Mouse (Mus musculus) spleen, adult 12 weeks (tissue): Measurements from ENCODE around the gene Tnni2.

Experiments
- DNase-seq: peaks from one replicate; pipeline ENCODE4 v3.0.0; 2022; ENCODE audit warnings: low spot score

Gene Tnni2

DNA sequence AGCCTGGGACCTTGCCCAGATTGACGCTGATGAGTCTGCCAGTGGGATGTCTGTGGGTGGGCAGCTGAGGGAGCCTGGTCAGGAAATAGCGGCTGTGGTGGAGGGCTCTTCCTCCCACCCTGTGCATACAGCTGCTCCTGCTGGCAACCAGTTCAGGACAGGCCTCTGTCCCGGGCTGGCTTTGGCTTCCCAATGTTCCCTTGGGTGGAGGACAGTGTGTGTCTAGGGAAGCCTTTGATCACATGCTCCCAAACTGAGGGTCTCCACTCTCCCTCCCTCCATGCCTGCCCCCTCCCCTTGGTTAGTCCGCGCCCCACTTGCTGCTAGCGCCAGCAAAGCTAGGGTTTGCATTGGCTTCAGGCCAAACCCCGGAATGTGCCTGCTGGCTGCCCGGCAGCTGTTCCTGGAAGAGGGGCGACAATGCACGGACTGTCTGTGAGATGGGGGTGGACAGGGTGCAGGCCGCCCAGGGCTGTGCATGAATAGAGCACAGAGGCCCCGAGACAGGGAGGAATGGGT is 11.4 kb upstream of the Tnni2 start:
- no peak for DNase-seq

GRCm38 (mm10) chr7:142431106-142431505 is 10.5 kb upstream of the Tnni2 start:
- DNase-seq = no peak

- DNase-seq = no peak
These were observed 8.0 kb upstream of the Tnni2 start for GRCm38 (mm10) chr7:142433623-142434022.

DNA sequence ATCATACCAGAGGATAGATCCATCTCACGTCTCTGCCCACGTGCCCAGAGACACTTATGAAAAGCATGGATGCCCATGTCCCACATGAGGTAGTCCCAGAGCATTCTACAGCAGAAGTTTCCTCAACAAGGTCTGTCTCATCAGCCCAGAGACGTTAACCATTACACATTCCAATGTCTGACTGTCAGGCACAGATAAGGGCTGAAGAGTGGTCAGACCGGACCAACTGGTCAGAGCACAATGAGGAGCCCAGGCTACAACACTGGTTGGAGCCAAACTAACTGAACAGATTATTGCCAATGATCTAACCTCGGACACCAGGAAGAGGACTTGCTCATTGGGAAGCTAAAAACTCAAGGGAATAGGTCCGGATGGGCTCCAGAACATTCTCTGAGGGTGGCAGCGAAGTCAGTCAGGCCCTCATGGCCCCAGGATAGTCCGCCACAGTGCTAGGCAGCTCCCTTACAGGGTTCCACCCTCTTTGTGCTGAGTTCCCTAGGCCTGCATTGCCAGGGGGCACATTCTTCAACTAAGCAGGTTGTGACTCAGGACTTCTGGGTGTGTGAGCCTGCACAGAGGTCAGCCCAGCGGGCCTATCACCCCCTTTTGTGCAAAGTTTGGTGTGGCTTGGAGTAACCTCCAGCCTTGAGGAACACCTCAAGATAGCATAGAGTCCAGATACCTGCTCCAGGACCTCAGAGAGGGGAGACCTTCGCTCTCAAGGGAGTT is 7.3 kb upstream of the Tnni2 start, which contains the start of gene Syt8:
Syt8 (plus strand) TSS at position 714 of the 729 bp plus-strand sequence.
- DNase-seq = no peak

DNA sequence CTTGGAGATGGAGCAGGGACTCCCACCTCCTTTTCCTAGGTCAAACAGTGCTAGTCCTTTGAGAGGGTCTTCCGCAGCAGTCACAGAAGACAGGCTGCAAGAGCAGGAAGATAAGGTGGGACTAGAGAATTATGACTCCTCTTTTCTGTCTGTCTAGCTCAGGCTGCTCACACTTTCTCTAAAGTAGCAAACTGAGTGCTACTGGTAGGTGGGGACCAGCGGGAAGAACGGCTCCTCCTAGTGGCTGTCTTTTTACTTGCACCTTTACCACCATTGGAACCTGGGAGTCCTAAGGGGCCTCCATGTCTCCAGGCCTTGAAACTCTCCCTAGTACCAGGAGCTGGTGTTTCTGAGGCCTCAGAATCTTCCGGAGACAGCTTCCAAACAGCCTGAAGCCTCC is 6.1 kb upstream of the Tnni2 start:
- peak; percentile 40 for DNase-seq

DNA sequence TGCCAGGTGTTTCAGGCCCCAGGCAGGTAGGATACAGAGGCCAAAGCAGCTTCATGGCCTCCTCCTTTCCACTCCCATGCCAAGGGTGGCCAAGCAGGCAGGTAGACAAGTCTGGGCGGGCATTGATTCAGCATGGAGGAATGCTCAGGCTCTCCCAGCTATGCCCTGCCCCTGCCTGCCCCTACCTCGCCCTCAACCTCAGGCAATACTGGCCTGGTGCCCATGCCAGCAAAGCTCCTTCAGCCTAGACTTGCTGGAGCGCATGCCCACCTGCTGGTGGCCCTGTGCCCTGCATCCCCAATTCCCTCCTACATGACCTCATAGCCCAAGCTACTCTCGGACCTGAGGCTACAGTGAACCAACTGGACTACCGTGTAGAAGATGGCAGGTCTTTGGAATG is 4.3 kb upstream of the Tnni2 start:
- DNase-seq = no peak

DNA sequence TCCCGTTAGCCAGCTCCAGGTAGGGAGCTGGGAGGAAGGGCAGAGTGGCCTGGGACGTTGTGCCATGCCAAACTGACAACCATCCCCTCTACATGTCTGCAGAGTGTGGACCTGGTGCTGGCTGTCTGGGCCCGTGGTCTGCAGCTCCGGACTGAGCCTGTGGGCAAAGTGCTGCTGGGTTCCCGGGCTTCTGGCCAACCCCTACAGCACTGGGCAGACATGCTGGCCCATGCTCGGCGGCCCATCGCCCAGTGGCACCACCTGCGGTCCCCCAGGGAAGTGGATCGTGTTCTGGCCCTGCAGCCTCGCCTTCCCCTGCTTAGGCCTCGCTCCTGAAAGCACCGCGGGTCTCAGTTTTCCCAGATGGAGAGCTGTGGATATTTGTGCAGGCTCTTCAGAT is 1.6 kb upstream of the Tnni2 start:
- DNase-seq = no peak

GRCm38 (mm10) chr7:142440657-142441114 is 922 bp upstream of the Tnni2 start:
- no peak for DNase-seq

DNA sequence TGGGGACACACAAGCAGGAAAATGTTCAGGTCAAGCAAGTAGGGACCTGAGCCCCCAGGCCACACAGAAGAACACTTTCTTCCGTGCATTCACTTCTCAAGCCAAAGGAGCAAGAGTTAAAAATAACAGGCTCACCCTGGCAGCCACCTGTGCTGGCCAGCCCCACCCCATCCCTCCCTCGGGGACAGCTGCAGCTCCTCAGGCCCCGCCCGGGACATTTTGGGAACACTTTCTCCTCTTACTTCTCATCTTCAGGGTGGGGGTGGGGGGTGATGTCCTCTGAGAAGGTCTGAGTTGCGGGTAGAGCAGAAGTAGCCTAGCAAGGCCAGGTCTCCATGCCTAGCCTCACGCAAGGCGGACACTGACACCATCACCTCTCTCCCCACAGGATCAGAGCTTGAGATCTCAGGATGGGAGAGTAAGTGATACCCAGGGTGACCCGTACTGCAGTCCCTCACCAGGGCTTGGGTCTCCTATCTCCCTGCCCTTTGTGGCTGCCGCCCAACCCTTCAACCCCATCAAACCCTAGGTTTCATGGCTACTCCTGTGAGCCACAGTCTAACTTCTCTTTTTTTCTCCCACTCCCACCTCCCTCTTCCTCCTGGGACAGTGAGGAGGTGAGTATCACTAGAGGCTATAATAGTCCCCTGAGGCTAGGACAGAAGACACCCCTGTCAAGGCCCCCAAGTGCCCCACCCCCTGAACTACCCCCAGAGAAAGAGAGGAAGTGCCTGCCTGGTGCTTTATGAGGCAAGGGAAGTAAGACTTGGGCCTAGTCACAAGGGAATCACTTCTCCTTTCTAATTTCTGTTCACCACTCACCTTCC is 686 bp downstream of the Tnni2 start:
- DNase-seq = no peak

GRCm38 (mm10) chr7:142442908-142443420 is 1.4 kb downstream of the Tnni2 start:
- no peak for DNase-seq

DNA sequence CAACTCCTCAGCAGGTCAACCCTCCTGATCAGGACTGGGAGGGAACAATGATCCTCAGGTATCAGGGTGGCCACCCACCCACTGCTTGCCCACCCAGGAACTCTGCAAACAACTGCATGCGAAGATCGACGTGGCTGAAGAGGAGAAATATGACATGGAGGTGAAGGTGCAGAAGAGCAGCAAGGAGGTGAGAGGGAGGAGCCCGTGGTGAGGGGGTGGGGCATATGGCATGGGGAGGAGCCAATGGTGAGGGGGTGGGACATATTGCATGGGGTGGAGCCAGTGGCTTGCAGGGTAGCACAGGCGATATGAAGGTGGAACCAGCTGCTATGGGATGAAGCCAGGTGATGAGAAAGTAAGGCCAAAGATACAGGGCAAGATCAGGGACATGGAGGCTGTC is 1.9 kb downstream of the Tnni2 start:
- no peak for DNase-seq

DNA sequence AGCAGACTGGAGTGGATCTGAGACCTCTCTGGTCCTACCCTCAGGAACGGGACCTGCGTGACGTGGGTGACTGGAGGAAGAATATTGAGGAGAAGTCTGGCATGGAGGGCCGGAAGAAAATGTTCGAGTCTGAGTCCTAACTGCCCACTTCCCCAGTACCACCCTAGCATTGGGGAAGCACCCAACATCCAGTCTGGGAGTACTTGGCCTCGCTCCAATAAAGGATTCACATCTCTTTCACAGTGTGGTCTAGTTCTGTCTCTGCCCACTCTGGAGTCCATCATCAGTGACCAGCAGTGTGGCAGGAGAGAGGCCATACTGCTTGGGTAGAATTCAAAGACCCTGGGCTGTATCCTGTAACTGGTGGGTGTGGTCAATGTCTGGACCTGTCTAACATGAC is 2.6 kb downstream of the Tnni2 start:
- no peak for DNase-seq

DNA sequence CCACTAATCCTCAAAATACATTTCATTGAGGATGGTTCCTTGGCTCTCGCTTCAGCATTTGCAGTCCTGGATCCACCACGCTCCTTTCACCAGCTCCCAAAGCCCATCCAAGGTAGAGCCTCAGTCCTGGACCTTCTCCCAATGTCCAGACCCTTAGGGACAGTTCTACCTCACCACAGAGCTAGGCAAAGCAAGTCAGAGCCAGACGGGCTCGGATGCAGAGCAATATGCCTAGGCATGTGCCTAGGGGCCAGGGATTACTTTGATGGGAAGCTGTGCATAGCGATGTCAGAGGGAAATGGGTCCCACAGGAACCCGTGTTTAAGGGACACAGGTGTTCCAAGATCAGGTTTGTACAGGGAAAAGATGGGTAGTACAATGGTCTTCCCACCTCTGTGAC is 3.7 kb downstream of the Tnni2 start:
- DNase-seq = no peak

- DNase-seq = no peak
These were observed 4.7 kb downstream of the Tnni2 start for GRCm38 (mm10) chr7:142446264-142446663.

DNA sequence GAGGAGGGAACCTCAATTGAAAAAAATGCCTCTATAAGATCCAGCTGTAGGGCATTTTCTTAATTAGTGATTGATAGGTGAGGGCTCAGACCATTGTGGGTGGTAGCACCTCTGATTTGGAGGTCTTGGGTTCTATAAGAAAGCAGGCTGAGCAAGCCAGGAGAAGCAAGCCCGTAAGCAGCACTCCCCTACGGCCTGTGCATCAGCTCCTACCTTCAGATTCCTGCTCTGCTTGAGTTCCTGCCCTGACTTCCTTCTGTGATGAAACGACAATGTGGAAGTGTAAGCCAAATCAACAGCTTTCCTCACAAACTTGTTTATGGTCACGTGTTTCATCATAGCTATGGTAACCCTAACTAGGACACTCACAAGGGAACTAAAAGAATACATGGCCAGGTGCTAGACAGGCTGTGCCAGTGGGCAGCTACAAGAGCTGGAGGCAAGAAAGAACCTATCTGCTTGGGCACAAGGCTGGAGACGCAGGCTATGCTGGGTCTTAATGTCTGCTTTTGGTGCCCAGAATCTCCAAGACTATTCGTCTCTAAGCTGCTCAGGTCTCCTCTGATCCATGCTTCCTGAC is 7.5 kb downstream of the Tnni2 start:
- no peak for DNase-seq

GRCm38 (mm10) chr7:142454706-142455105 is 13.1 kb downstream of the Tnni2 start:
- no peak for DNase-seq

DNA sequence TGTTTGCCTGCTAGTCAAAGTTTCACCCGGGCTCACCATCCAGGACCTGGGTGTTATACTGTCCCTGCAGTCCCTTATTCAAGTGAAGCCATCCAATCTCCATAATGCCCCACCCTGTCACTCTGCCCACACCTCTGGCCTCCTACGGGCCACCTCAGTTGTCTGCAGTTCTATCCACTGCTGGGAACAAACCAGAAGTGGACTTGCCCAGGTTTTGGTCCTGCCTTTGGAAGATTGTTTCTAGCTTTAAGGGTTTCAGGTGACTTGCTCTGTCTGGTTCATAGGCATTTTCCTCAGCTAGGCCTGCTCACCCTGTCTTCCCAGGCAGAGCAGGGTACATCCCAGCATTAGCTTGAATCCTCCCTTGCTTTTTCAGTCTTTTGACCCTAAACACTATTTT is 13.6 kb downstream of the Tnni2 start:
- DNase-seq = no peak

- no peak for DNase-seq
These were observed 15.2 kb downstream of the Tnni2 start for GRCm38 (mm10) chr7:142456806-142457205.

- no peak for DNase-seq
These were observed 15.7 kb downstream of the Tnni2 start for GRCm38 (mm10) chr7:142457227-142457811.

DNA sequence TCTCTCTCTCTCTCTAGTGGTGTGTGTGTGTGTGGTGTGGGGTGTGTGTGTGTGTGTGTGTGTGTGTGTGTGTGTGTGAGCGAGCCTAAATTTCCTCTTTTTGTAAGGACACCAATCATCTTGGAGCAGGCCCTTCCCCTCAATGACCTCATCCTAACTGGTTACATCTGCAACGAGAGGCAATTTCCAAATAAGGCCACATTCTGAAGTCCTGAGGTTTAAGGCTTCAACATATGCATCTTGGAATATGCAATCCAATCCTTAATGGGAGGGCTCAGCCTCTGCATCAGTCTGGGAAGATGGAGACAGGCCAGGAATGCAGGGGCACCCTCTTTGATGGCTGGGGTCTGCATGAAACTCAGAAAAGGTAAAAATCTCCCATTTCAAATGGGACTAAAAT is 16.4 kb downstream of the Tnni2 start:
- DNase-seq = no peak

DNA sequence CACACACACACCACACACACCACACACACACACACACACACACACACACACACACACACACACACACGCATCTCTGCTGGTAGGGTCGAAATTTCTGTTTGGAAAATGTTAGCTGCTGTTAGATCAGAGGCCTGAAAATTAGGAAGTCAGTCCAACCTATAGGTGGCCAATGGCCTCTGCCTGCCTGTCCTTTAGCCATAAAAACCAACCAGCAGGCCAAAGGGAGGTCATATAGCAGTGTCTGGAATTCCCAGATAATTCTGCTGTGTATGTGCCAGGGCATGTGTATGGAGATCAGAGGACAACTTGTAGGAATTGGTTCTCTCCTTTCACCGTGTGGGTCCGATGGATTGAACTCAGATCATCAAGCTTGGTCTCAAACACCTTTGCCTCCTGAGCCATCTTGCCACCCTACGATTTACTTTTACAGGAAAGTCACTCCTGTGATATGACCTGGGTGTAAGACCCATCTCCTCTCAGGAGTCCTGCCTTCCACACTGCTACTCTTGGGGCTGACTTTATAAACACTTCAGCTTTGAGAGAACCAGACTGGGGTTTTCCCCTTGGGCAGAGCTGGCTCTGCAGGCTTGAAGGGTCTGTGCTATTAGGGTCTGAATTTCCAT is 17.2 kb downstream of the Tnni2 start:
- no peak for DNase-seq

DNA sequence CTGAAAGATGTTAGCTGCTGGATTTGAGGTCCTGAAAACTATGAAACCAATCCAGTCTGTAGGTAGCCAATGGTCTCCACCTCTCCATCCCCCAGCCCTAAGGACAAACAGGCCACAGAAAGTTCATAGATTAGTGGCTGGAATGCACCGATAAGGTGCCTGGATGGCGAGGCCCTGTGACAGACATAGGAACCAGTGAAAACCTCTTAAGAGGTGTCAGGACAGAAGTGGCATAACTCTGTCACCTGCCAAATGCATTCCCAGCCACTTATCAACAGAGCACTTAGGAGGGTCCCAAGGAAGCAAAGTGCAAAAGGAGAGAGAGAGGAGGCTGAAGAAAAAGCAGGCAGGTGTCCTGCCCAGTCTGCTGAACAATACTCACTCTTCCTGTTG is 17.7 kb downstream of the Tnni2 start:
- no peak for DNase-seq
